Mouse (Mus musculus): ENCODE results near the gene Tspan11.

- TF ChIP-seq POLR2A (IDR thresholded peaks at IDR 0.05; ENCODE audit: borderline replicate concordance, control insufficient read depth, low read depth, low read length), result no peak
- no peak for TF ChIP-seq CTCF (IDR thresholded peaks at IDR 0.05; ENCODE audit: control insufficient read depth, insufficient read depth, low read length)
These were observed 61.3 kb downstream of the Tspan11 start for GRCm38 (mm10) chr6:127948656-127949055.

All from bone marrow, adult 2 months (tissue).